Mouse (Mus musculus) neural tube, embryonic 11.5 days (tissue): ENCODE measurements at regions not wholly inside any gene's neighbourhood (a gene's known extent, or its start where the extent isn't known, plus 50 kb on each side); places are given as distances from the start of the nearest gene placed in this dataset.

ENCODE experiments used
- ATAC-seq: fragments of 200-750 bp; cut with Nextera tagmentation; 2 replicates; pipeline ENCODE4 v1.8.0; 2017; ENCODE audit warnings: moderate number of reproducible peaks, mild to moderate bottlenecking, moderate TSS enrichment, moderate library complexity; ENCODE audit not compliant: insufficient read depth, low FRiP score, low TSS enrichment
- DNase-seq: peaks from one replicate; pipeline ENCODE4 v3.0.0-alpha.2; 2015; ENCODE audit warnings: low spot score
- H3K27ac ChIP-seq: fragments of 300-500 bp; sonication (generic); 2 replicates; pipeline ENCODE4 v1.5.1; 2014; ENCODE audit warnings: low read depth, mild to moderate bottlenecking, low read length
- H3K27me3 ChIP-seq: fragments of 300-500 bp; sonication (generic); 2 replicates; pipeline ENCODE4 v1.6.1; 2014; ENCODE audit warnings: mild to moderate bottlenecking, low read length, mixed read lengths; ENCODE audit not compliant: control insufficient read depth, insufficient read depth
- H3K36me3 ChIP-seq: fragments of 300-500 bp; sonication (generic); 2 replicates; pipeline ENCODE4 v1.6.1; 2014; ENCODE audit warnings: mild to moderate bottlenecking, low read length, moderate library complexity, mixed read lengths; ENCODE audit not compliant: control insufficient read depth, insufficient read depth
- H3K4me1 ChIP-seq: fragments of 300-500 bp; sonication (generic); 2 replicates; pipeline ENCODE4 v1.6.1; 2014; ENCODE audit warnings: low read length, mixed read lengths; ENCODE audit not compliant: control insufficient read depth, insufficient read depth
- H3K4me2 ChIP-seq: fragments of 300-500 bp; sonication (generic); 2 replicates; pipeline ENCODE4 v1.6.1; 2014; ENCODE audit warnings: low read depth, mild to moderate bottlenecking, moderate library complexity
- H3K4me3 ChIP-seq: fragments of 300-500 bp; sonication (generic); 2 replicates; pipeline ENCODE4 v1.5.1; 2014; ENCODE audit warnings: low read depth, low read length
- H3K9ac ChIP-seq: fragments of 300-500 bp; sonication (generic); 2 replicates; pipeline ENCODE4 v1.6.1; 2014; ENCODE audit warnings: mild to moderate bottlenecking, low read length
- H3K9me3 ChIP-seq: fragments of 300-500 bp; sonication (generic); 2 replicates; pipeline ENCODE4 v1.6.1; 2016; ENCODE audit warnings: low read length; ENCODE audit not compliant: control insufficient read depth
- WGBS: fragments of 180-500 bp; shearing (Covaris S2); extraction: QIAGEN DNeasy Blood & Tissue Kit; methylation state at CpG from one replicate; pipeline ENCODE4 v1.1.7; 2014; 5-methylcytosine and 5-hydroxymethylcytosine counted together

GRCm38 (mm10) chr9:113157474-113158076 lies 550.5 kb downstream of the Pdcd6ip start:
- ATAC-seq = no peak
- 80% methylated on average over 17 of the region's 17 CpGs for WGBS
- no peaks in the 10 kb centered on the region for H3K9me3 ChIP-seq
- H3K9ac ChIP-seq = no peak overlapping the region
- H3K4me3 ChIP-seq = no peak overlapping the region
- no peak overlapping the region for H3K27ac ChIP-seq
- no peaks in the 10 kb centered on the region for H3K4me1 ChIP-seq
- H3K27me3 ChIP-seq = no peaks in the 10 kb centered on the region
- H3K36me3 ChIP-seq = no peaks in the 10 kb centered on the region
- H3K4me2 ChIP-seq = no peak overlapping the region
- DNase-seq = no peak

GRCm38 (mm10) chr9:113156707-113157106 lies 551.4 kb downstream of the Pdcd6ip start:
- H3K4me3 ChIP-seq = no peak overlapping the region
- DNase-seq (no peak), ATAC-seq (no peak)
- no peaks in the 10 kb centered on the region for H3K27me3 ChIP-seq
- no peaks in the 10 kb centered on the region for H3K4me1 ChIP-seq
- no peak overlapping the region for H3K4me2 ChIP-seq
- H3K9ac ChIP-seq = no peak overlapping the region
- H3K9me3 ChIP-seq = no peaks in the 10 kb centered on the region
- no peaks in the 10 kb centered on the region for H3K36me3 ChIP-seq
- WGBS = 65% methylated on average over 3 of the region's 3 CpGs
- H3K27ac ChIP-seq = no peak overlapping the region

- no peaks in the 10 kb centered on the region for H3K27me3 ChIP-seq
- no peak overlapping the region for H3K27ac ChIP-seq
- H3K36me3 ChIP-seq = no peaks in the 10 kb centered on the region
- WGBS = 69% methylated on average over 5 of the region's 5 CpGs
- no peak for ATAC-seq
- H3K4me3 ChIP-seq = no peak overlapping the region
- DNase-seq = no peak
- H3K9me3 ChIP-seq = no peaks in the 10 kb centered on the region
- no peak overlapping the region for H3K9ac ChIP-seq
- no peaks in the 10 kb centered on the region for H3K4me1 ChIP-seq
- H3K4me2 ChIP-seq = no peak overlapping the region
Observed at GRCm38 (mm10) chr9:113149084-113149483, 559.0 kb downstream of the Pdcd6ip start.

- no peak overlapping the region for H3K4me2 ChIP-seq
- H3K27ac ChIP-seq = no peak overlapping the region
- no peaks in the 10 kb centered on the region for H3K9me3 ChIP-seq
- no peaks in the 10 kb centered on the region for H3K36me3 ChIP-seq
- H3K9ac ChIP-seq = no peak overlapping the region
- DNase-seq (no peak), ATAC-seq (no peak)
- WGBS = 84% methylated on average over 2 of the region's 2 CpGs
- H3K27me3 ChIP-seq = no peaks in the 10 kb centered on the region
- H3K4me3 ChIP-seq = no peak overlapping the region
- H3K4me1 ChIP-seq = no peaks in the 10 kb centered on the region
Observed at GRCm38 (mm10) chr9:113146571-113146970, 561.5 kb downstream of the Pdcd6ip start.

- Histone ChIP-seq H3K4me2 (no peak overlapping the region), H3K27me3 (no peaks in the 10 kb centered on the region), H3K4me1 (no peaks in the 10 kb centered on the region), H3K9me3 (no peaks in the 10 kb centered on the region), H3K4me3 (no peak overlapping the region), H3K27ac (no peak overlapping the region), H3K9ac (no peak overlapping the region), H3K36me3 (no peaks in the 10 kb centered on the region)
- ATAC-seq (no peak), DNase-seq (no peak)
- 74% methylated on average over 2 of the region's 2 CpGs for WGBS
Observed at GRCm38 (mm10) chr9:113145036-113145435, 563.0 kb downstream of the Pdcd6ip start.

GRCm38 (mm10) chr9:113134611-113135010 lies 573.4 kb downstream of the Pdcd6ip start:
- Histone ChIP-seq H3K27ac (no peak overlapping the region), H3K4me1 (no peaks in the 10 kb centered on the region), H3K4me2 (no peak overlapping the region), H3K9me3 (no peaks in the 10 kb centered on the region), H3K36me3 (no peaks in the 10 kb centered on the region), H3K9ac (no peak overlapping the region), H3K27me3 (no peaks in the 10 kb centered on the region), H3K4me3 (no peak overlapping the region)
- no peak for DNase-seq
- WGBS = 94% methylated on average over 3 of the region's 3 CpGs
- ATAC-seq = no peak

- no peak for ATAC-seq
- H3K9ac ChIP-seq = no peak overlapping the region
- no peak overlapping the region for H3K4me3 ChIP-seq
- H3K4me2 ChIP-seq = no peak overlapping the region
- no peaks in the 10 kb centered on the region for H3K4me1 ChIP-seq
- WGBS = 80% methylated on average over 7 of the region's 7 CpGs
- H3K27ac ChIP-seq = no peak overlapping the region
- no peak for DNase-seq
- H3K36me3 ChIP-seq = no peaks in the 10 kb centered on the region
- H3K27me3 ChIP-seq = no peaks in the 10 kb centered on the region
- no peaks in the 10 kb centered on the region for H3K9me3 ChIP-seq
Observed at GRCm38 (mm10) chr9:113123004-113123692, 584.9 kb downstream of the Pdcd6ip start.

GRCm38 (mm10) chr9:113122253-113122749 lies 585.8 kb downstream of the Pdcd6ip start:
- Histone ChIP-seq H3K4me3 (no peak overlapping the region), H3K4me1 (no peaks in the 10 kb centered on the region), H3K9ac (no peak overlapping the region), H3K4me2 (no peak overlapping the region), H3K27ac (no peak overlapping the region), H3K9me3 (no peaks in the 10 kb centered on the region), H3K27me3 (no peaks in the 10 kb centered on the region), H3K36me3 (no peaks in the 10 kb centered on the region)
- ATAC-seq (no peak), DNase-seq (no peak)
- 72% methylated on average over 3 of the region's 3 CpGs for WGBS

GRCm38 (mm10) chr9:113120385-113120784 lies 587.7 kb downstream of the Pdcd6ip start:
- no peak for ATAC-seq
- H3K4me2 ChIP-seq = no peak overlapping the region
- no peaks in the 10 kb centered on the region for H3K9me3 ChIP-seq
- no peak overlapping the region for H3K4me3 ChIP-seq
- H3K4me1 ChIP-seq = no peaks in the 10 kb centered on the region
- no peak overlapping the region for H3K27ac ChIP-seq
- no peaks in the 10 kb centered on the region for H3K27me3 ChIP-seq
- H3K36me3 ChIP-seq = no peaks in the 10 kb centered on the region
- no peak overlapping the region for H3K9ac ChIP-seq
- no peak for DNase-seq
